Mouse (Mus musculus): ENCODE measurements around the gene Gm527. TPM values are rescaled to one million over a fixed set of nuclear protein-coding genes. Genes with fewer than 3 reads are reported as not detected.
A peak's percentile ranks its signal among the peaks of the same experiment; 100 is the strongest.

The Gm527 gene
- polyA plus RNA-seq, 1 experiment from 2014 or later, result 1.7 TPM

GRCm38 (mm10) chr12:64964560-64964959 is 46.9 kb downstream of the Gm527 start:
- WGBS, result 24% methylated on average over 4 of the region's 4 CpGs
- no peak for ATAC-seq
- no peaks in the 10 kb centered on the region for H3K36me3 ChIP-seq (ENCODE audit: control insufficient read depth, insufficient read depth, low read length)
- peak overlapping the region; percentile 77 for H3K4me2 ChIP-seq (ENCODE audit: low read length)
- no peaks in the 10 kb centered on the region for H3K27me3 ChIP-seq (replicated peaks; ENCODE audit: control insufficient read depth, insufficient read depth, low read length)
- peak overlapping the region; percentile 87 for H3K4me3 ChIP-seq (ENCODE audit: low read depth, low read length)
- DNase-seq (ENCODE audit: low spot score), result no peak
- no peaks in the 10 kb centered on the region for H3K9me3 ChIP-seq (replicated peaks; ENCODE audit: control insufficient read depth, low read length)
- no peak overlapping the region for H3K27ac ChIP-seq (ENCODE audit: low read depth, low read length)
- peak overlapping the region; percentile 69 for H3K9ac ChIP-seq (ENCODE audit: low read length)
- H3K4me1 ChIP-seq (ENCODE audit: control insufficient read depth, insufficient read depth, low read length), result peaks cover 19% of the 10 kb centered on the region

DNA sequence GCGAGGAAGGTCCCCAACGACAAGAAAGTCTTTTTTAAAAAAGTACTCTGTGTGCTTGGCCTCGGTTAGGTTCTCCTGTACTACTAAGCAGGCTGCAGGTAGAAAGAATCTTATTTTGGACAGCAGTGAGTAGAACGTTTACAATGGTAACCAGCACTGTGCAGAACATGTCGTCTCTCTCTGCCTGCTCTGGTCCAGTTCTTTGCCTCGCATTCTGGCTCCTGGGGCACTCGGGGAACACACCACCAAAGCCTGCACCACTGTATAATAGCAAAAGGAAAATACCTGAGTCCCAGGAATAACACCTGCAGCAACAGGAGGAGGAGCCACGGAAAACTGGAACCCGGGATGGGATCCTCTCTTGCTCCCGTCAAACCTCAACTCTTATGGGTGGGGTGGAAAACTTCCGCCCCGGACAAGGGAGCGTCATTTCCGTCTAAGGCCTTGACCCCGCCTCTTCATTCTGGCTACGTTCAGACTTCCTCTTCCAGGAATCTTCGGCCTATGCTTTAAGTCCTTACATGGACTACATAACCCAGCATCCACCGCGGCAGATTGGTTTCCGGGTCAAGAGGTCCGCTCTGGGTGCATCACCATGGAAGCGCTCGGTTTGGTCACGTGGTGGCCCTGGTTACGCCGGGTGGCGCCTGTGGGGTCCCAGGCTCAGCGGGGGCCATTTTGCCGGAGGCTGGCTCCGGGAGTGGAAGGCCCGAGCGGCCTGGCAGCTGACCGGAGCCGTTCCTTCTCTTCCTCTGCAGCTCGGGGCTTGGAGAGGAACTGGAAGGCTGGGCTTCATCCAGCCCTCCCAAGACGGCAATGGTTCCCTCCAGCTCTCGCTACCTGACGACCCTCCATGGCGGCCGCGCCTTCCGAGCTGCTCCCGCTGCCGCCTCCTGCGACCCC is 47.7 kb downstream of the Gm527 start, which contains the start of the genes Klhl28 and Togaram1:
Gene Klhl28, minus strand, starts transcription at position 411 of the 903 bp plus-strand sequence.
Gene Togaram1, plus strand, starts transcription at position 681 of the 903 bp plus-strand sequence.
- ATAC-seq, result peak; percentile 99
- peak within 1 kb of the TSS; percentile 87 for H3K4me3 ChIP-seq (ENCODE audit: low read depth, low read length)

GRCm38 (mm10) chr12:64966101-64966631 is 48.5 kb downstream of the Gm527 start:
- Histone ChIP-seq H3K9ac (ENCODE audit: low read length) (peak overlapping the region; percentile 85), H3K27me3 (replicated peaks; ENCODE audit: control insufficient read depth, insufficient read depth, low read length) (no peaks in the 10 kb centered on the region), H3K4me2 (ENCODE audit: low read length) (peak overlapping the region; percentile 96), H3K27ac (ENCODE audit: low read depth, low read length) (peak overlapping the region; percentile 86), H3K9me3 (replicated peaks; ENCODE audit: control insufficient read depth, low read length) (no peaks in the 10 kb centered on the region), H3K36me3 (ENCODE audit: control insufficient read depth, insufficient read depth, low read length) (no peaks in the 10 kb centered on the region), H3K4me3 (ENCODE audit: low read depth, low read length) (peak overlapping the region; percentile 87), H3K4me1 (ENCODE audit: control insufficient read depth, insufficient read depth, low read length) (peaks cover 30% of the 10 kb centered on the region)
- DNase-seq (ENCODE audit: low spot score), result peak; percentile 49
- ATAC-seq, result peak; percentile 25
- under 1% methylated on average over 44 of the region's 44 CpGs for WGBS

More for the DNA sequence above, 47.7 kb downstream of the Gm527 start, which contains the start of the genes Klhl28 and Togaram1:
- peak within 1 kb of the TSS; percentile 96 for H3K4me2 ChIP-seq (ENCODE audit: low read length)
- H3K27ac ChIP-seq (ENCODE audit: low read depth, low read length), result peak within 1 kb of the TSS; percentile 86
- H3K27me3 ChIP-seq (replicated peaks; ENCODE audit: control insufficient read depth, insufficient read depth, low read length), result no peaks in the 10 kb centered on the region
- under 1% methylated on average over 45 of the region's 45 CpGs for WGBS
- H3K9ac ChIP-seq (ENCODE audit: low read length), result peak within 1 kb of the TSS; percentile 85
- peaks cover 23% of the 10 kb centered on the region for H3K4me1 ChIP-seq (ENCODE audit: control insufficient read depth, insufficient read depth, low read length)
- peak; percentile 100 for DNase-seq (ENCODE audit: low spot score)
- no peaks in the 10 kb centered on the region for H3K9me3 ChIP-seq (replicated peaks; ENCODE audit: control insufficient read depth, low read length)
- H3K36me3 ChIP-seq (ENCODE audit: control insufficient read depth, insufficient read depth, low read length), result no peaks in the 10 kb centered on the region

- H3K4me1 ChIP-seq (ENCODE audit: control insufficient read depth, insufficient read depth, low read length), result peaks cover 33% of the 10 kb centered on the region
Measured at GRCm38 (mm10) chr12:64966652-64967435, 49.1 kb downstream of the Gm527 start.

DNA sequence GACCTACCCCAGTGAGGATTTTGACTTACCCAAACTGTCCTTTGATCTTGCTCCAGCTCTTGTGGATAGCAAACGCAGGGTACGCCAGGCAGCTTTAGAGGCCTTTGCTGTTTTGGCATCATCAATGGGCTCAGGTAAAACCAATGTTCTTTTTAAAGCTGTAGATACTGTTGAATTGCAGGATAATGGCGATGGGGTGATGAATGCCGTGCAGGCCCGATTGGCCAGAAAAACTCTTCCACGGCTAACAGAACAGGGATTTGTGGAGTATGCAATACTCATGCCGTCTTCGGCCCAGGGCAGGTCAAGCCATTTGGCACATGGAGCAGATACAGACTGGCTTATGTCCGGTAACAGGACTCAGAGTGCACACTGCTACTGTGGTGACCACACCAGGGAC is 49.8 kb downstream of the Gm527 start:
- Histone ChIP-seq H3K4me3 (ENCODE audit: low read depth, low read length) (peak overlapping the region; percentile 87), H3K27me3 (replicated peaks; ENCODE audit: control insufficient read depth, insufficient read depth, low read length) (no peaks in the 10 kb centered on the region), H3K36me3 (ENCODE audit: control insufficient read depth, insufficient read depth, low read length) (no peaks in the 10 kb centered on the region), H3K4me1 (ENCODE audit: control insufficient read depth, insufficient read depth, low read length) (peaks cover 33% of the 10 kb centered on the region), H3K27ac (ENCODE audit: low read depth, low read length) (no peak overlapping the region), H3K4me2 (ENCODE audit: low read length) (peak overlapping the region; percentile 96), H3K9ac (ENCODE audit: low read length) (peak overlapping the region; percentile 85), H3K9me3 (replicated peaks; ENCODE audit: control insufficient read depth, low read length) (no peaks in the 10 kb centered on the region)
- ATAC-seq (no peak), DNase-seq (ENCODE audit: low spot score) (no peak)
- under 1% methylated on average over 9 of the region's 9 CpGs for WGBS

More at GRCm38 (mm10) chr12:64966652-64967435, 49.1 kb downstream of the Gm527 start:
- Histone ChIP-seq H3K9ac (ENCODE audit: low read length) (peak overlapping the region; percentile 85), H3K27me3 (replicated peaks; ENCODE audit: control insufficient read depth, insufficient read depth, low read length) (no peaks in the 10 kb centered on the region), H3K27ac (ENCODE audit: low read depth, low read length) (no peak overlapping the region), H3K4me3 (ENCODE audit: low read depth, low read length) (peak overlapping the region; percentile 87), H3K9me3 (replicated peaks; ENCODE audit: control insufficient read depth, low read length) (no peaks in the 10 kb centered on the region), H3K36me3 (ENCODE audit: control insufficient read depth, insufficient read depth, low read length) (no peaks in the 10 kb centered on the region), H3K4me2 (ENCODE audit: low read length) (peak overlapping the region; percentile 96)
- WGBS, result 2% methylated on average over 19 of the region's 19 CpGs
- ATAC-seq (no peak), DNase-seq (ENCODE audit: low spot score) (no peak)

DNA sequence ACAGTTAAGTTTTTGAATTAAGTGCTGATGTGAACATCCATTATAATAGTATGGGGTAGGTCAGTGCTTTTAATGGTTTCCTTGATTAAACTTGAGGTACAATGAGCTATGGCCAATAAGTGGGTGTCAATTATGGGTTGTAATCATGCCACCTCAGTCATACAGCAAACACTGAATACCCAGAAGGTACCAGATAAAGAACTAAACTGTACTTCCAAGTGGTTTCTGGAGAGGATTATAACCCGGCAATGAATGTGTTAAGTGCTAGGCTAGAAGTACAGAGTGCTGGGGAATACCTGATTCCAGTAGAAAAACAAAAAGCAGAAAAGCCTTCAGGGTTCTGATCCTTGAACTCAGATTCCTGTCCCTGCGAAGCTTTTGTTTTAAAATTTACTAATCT is 50.4 kb downstream of the Gm527 start:
- H3K36me3 ChIP-seq (ENCODE audit: control insufficient read depth, insufficient read depth, low read length), result no peaks in the 10 kb centered on the region
- peaks cover 33% of the 10 kb centered on the region for H3K4me1 ChIP-seq (ENCODE audit: control insufficient read depth, insufficient read depth, low read length)
- peak overlapping the region; percentile 87 for H3K4me3 ChIP-seq (ENCODE audit: low read depth, low read length)
- ATAC-seq, result no peak
- H3K9me3 ChIP-seq (replicated peaks; ENCODE audit: control insufficient read depth, low read length), result no peaks in the 10 kb centered on the region
- no peak overlapping the region for H3K27ac ChIP-seq (ENCODE audit: low read depth, low read length)
- DNase-seq (ENCODE audit: low spot score), result peak; percentile 7
- no peaks in the 10 kb centered on the region for H3K27me3 ChIP-seq (replicated peaks; ENCODE audit: control insufficient read depth, insufficient read depth, low read length)
- peak overlapping the region; percentile 96 for H3K4me2 ChIP-seq (ENCODE audit: low read length)
- peak overlapping the region; percentile 85 for H3K9ac ChIP-seq (ENCODE audit: low read length)
- WGBS, result 3% methylated on average over 2 of the region's 2 CpGs

DNA sequence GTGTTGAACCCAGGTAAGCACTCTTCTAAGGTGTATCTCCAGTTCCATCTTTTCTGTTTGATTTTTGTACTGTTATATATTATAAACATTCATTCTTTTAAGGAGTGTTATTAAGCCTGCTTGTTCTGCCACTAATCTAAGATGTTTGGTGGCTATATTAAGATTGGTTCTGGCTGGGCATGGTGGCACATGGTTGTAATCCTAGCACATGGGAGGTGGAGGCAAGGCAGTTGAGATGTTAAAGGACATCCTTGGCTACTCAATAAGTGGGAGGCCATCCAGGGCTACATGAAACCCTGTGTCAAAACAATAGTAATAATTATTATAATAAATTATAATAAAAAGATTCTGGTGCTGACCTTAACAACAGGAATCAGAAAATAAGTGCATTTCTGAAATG is 53.7 kb downstream of the Gm527 start:
- DNase-seq (ENCODE audit: low spot score) (no peak), ATAC-seq (no peak)
- Histone ChIP-seq H3K9me3 (replicated peaks; ENCODE audit: control insufficient read depth, low read length) (no peaks in the 10 kb centered on the region), H3K4me3 (ENCODE audit: low read depth, low read length) (no peak overlapping the region), H3K36me3 (ENCODE audit: control insufficient read depth, insufficient read depth, low read length) (no peaks in the 10 kb centered on the region), H3K27me3 (replicated peaks; ENCODE audit: control insufficient read depth, insufficient read depth, low read length) (no peaks in the 10 kb centered on the region), H3K4me2 (ENCODE audit: low read length) (peak overlapping the region; percentile 6; the same call in 1 of the 2 replicates), H3K9ac (ENCODE audit: low read length) (no peak overlapping the region), H3K4me1 (ENCODE audit: control insufficient read depth, insufficient read depth, low read length) (peaks cover 27% of the 10 kb centered on the region), H3K27ac (ENCODE audit: low read depth, low read length) (no peak overlapping the region)

GRCm38 (mm10) chr12:64972063-64972462 is 54.4 kb downstream of the Gm527 start:
- H3K4me1 ChIP-seq (ENCODE audit: control insufficient read depth, insufficient read depth, low read length), result peaks cover 24% of the 10 kb centered on the region
- no peak overlapping the region for H3K4me3 ChIP-seq (ENCODE audit: low read depth, low read length)
- 78% methylated on average over 6 of the region's 6 CpGs for WGBS
- H3K4me2 ChIP-seq (ENCODE audit: low read length), result no peak overlapping the region
- no peaks in the 10 kb centered on the region for H3K9me3 ChIP-seq (replicated peaks; ENCODE audit: control insufficient read depth, low read length)
- DNase-seq (ENCODE audit: low spot score), result no peak
- no peaks in the 10 kb centered on the region for H3K27me3 ChIP-seq (replicated peaks; ENCODE audit: control insufficient read depth, insufficient read depth, low read length)
- H3K27ac ChIP-seq (ENCODE audit: low read depth, low read length), result no peak overlapping the region
- no peak overlapping the region for H3K9ac ChIP-seq (ENCODE audit: low read length)
- peaks cover 2% of the 10 kb centered on the region; the same call in 1 of the 2 replicates for H3K36me3 ChIP-seq (ENCODE audit: control insufficient read depth, insufficient read depth, low read length)
- ATAC-seq, result no peak
